Mouse (Mus musculus): ENCODE results near the gene Rpgrip1.
A peak's percentile ranks its signal among the peaks of the same experiment; 100 is the strongest.
"Not testable (repeated sequence)": the region's sequence is repeated elsewhere in the genome, so short reads cannot be mapped to it uniquely, and the experiment has no call there.

Rpgrip1 gene

GRCm38 (mm10) chr14:52110346-52110745, at the start of gene Rpgrip1:
Gene Rpgrip1 (plus strand): TSS chr14:52110704.
- DNase-seq (ENCODE audit: low spot score): no peak

GRCm38 (mm10) chr14:52060800-52061199, 49.7 kb upstream of the Rpgrip1 start:
- DNase-seq (ENCODE audit: low spot score): peak; percentile 15

GRCm38 (mm10) chr14:52061798-52062197, 48.7 kb upstream of the Rpgrip1 start:
- no peak for DNase-seq (ENCODE audit: low spot score)

- DNase-seq (ENCODE audit: low spot score): no peak
Measured at GRCm38 (mm10) chr14:52066135-52066534, 44.4 kb upstream of the Rpgrip1 start.

GRCm38 (mm10) chr14:52071599-52072137, 38.8 kb upstream of the Rpgrip1 start:
- DNase-seq (ENCODE audit: low spot score): no peak

- DNase-seq (ENCODE audit: low spot score): no peak
Measured at GRCm38 (mm10) chr14:52083083-52083482, 27.4 kb upstream of the Rpgrip1 start.

GRCm38 (mm10) chr14:52094533-52094932, 16.0 kb upstream of the Rpgrip1 start:
- no peak for DNase-seq (ENCODE audit: low spot score)

GRCm38 (mm10) chr14:52097191-52097590, 13.3 kb upstream of the Rpgrip1 start:
- DNase-seq (ENCODE audit: low spot score): not testable (repeated sequence)

GRCm38 (mm10) chr14:52098387-52098786, 12.1 kb upstream of the Rpgrip1 start:
- not testable (repeated sequence) for DNase-seq (ENCODE audit: low spot score)

- no peak for DNase-seq (ENCODE audit: low spot score)
Measured at GRCm38 (mm10) chr14:52099563-52099962, 10.9 kb upstream of the Rpgrip1 start.

- DNase-seq (ENCODE audit: low spot score): no peak
Measured at GRCm38 (mm10) chr14:52100170-52100960, 10.1 kb upstream of the Rpgrip1 start.

GRCm38 (mm10) chr14:52101285-52102157, 9.0 kb upstream of the Rpgrip1 start:
- DNase-seq (ENCODE audit: low spot score): no peak

- no peak for DNase-seq (ENCODE audit: low spot score)
Measured at GRCm38 (mm10) chr14:52103474-52103855, 7.0 kb upstream of the Rpgrip1 start.

- peak; percentile 100 for DNase-seq (ENCODE audit: low spot score)
Measured at GRCm38 (mm10) chr14:52103856-52104676, 6.4 kb upstream of the Rpgrip1 start, which contains the start of gene Hnrnpc. Gene Hnrnpc (minus strand): TSS chr14:52104028.

GRCm38 (mm10) chr14:52104677-52105285, 5.7 kb upstream of the Rpgrip1 start:
- DNase-seq (ENCODE audit: low spot score): no peak

GRCm38 (mm10) chr14:52105308-52105707, 5.2 kb upstream of the Rpgrip1 start:
- no peak for DNase-seq (ENCODE audit: low spot score)

GRCm38 (mm10) chr14:52106741-52107140, 3.8 kb upstream of the Rpgrip1 start:
- DNase-seq (ENCODE audit: low spot score): peak; percentile 63

- DNase-seq (ENCODE audit: low spot score): no peak
Measured at GRCm38 (mm10) chr14:52108025-52108424, 2.5 kb upstream of the Rpgrip1 start.

- DNase-seq (ENCODE audit: low spot score): no peak
Measured at GRCm38 (mm10) chr14:52114101-52114500, 3.6 kb downstream of the Rpgrip1 start.

- DNase-seq (ENCODE audit: low spot score): no peak
Measured at GRCm38 (mm10) chr14:52117241-52117640, 6.7 kb downstream of the Rpgrip1 start.

GRCm38 (mm10) chr14:52118456-52118822, 7.9 kb downstream of the Rpgrip1 start:
- no peak for DNase-seq (ENCODE audit: low spot score)

All from layer of hippocampus, adult 11-12 months (tissue).